9 mouse cellular contexts compared by ENCODE assay signal in genomic region chr7:64032921-64033354, GRCm38 (mm10).
A peak's percentile ranks its signal among the peaks of the same experiment; 100 is the strongest.
DNase-seq lines count a peak whose midpoint lies in the region; TF ChIP-seq lines count a peak whose summit lies in the region.
"Had no signal": no experiment of that assay in that cellular context is flagged by ENCODE, and none has a peak within 500 bp of the region (broad histone marks: within the 10 kb centered on the region; RNA-seq: fewer than 3 reads in every experiment).

No protein-coding gene starts in this region.

- no peak for TF ChIP-seq CTCF in spleen, adult 2 months (IDR thresholded peaks at IDR 0.05; ENCODE audit: extremely low read depth, insufficient read depth, insufficient read length, insufficient replicate concordance)

- no peaks in the 10 kb centered on the region for H3K36me3 ChIP-seq in spleen, adult 2 months (ENCODE audit: control insufficient read depth, insufficient read depth, low read length)

- H3K27ac ChIP-seq in spleen, adult 2 months (ENCODE audit: insufficient read depth, low read length), result peak overlapping the region; percentile 26; the same call in 1 of the 2 replicates

- H3K27me3 ChIP-seq in spleen, adult 2 months (ENCODE audit: control insufficient read depth, insufficient read depth, low read length), result no peaks in the 10 kb centered on the region
- H3K27me3 ChIP-seq: megakaryocyte, embryonic 14.5 days had no signal

- 26% methylated on average over 9 of the region's 9 CpGs for WGBS in spleen, adult 2 months

- DNase-seq in spleen, adult 2 months (ENCODE audit: low read depth in 1 of 2, low spot score in 2 of 2), result no peak
- DNase-seq in spleen, postnatal 4 days (ENCODE audit: low spot score in 2 of 2), result no peak
- peak; percentile 86 to 96 for DNase-seq in frontal cortex, postnatal 36 days (ENCODE audit: low spot score in 2 of 2)
- peak; percentile 88 to 95 for DNase-seq in left cerebral cortex, adult 9 months (ENCODE audit: low spot score in 2 of 2)
- peak; percentile 65 to 68 for DNase-seq in thymus, postnatal 36 days
- no peak for DNase-seq in urinary bladder, adult 2 months (ENCODE audit: low spot score)
- no peak for DNase-seq in kidney, postnatal 14 days
- no peak for DNase-seq in adrenal gland, adult 2 months

- peaks cover 44% of the 10 kb centered on the region; the same call in 1 of the 2 replicates for H3K4me1 ChIP-seq in spleen, adult 2 months (ENCODE audit: control insufficient read depth, insufficient read depth, insufficient read length)

- TF ChIP-seq POLR2A in spleen, adult 2 months (IDR thresholded peaks at IDR 0.05; ENCODE audit: low read depth, low read length), result no peak

- H3K4me3 ChIP-seq in spleen, adult 2 months (ENCODE audit: extremely low read depth, insufficient read depth, insufficient read length), result no peak overlapping the region
- H3K4me3 ChIP-seq: megakaryocyte, embryonic 14.5 days had no signal

Comparison
In these comparisons a context has a peak if more than half of its experiments do, and no peak if none do; other contexts are left out.
1. DNase-seq: peak in frontal cortex, postnatal 36 days (2 of 2), left cerebral cortex, adult 9 months (2 of 2) and thymus, postnatal 36 days (2 of 2); none in spleen, adult 2 months (0 of 2), spleen, postnatal 4 days (0 of 2), urinary bladder, adult 2 months (single experiment), kidney, postnatal 14 days (single experiment) and adrenal gland, adult 2 months (single experiment).